Mouse (Mus musculus): ENCODE data around the gene Bcl10.

- TF ChIP-seq CTCF (IDR thresholded peaks at IDR 0.05; ENCODE audit: extremely low read depth, insufficient read length, insufficient replicate concordance, low read depth, low read length) (no peak), POLR2A (IDR thresholded peaks at IDR 0.05; ENCODE audit: low read depth, low read length) (no peak)
Observed at GRCm38 (mm10) chr3:145913263-145913662, 9.3 kb upstream of the Bcl10 start.
